Mouse (Mus musculus) C2C12 (cell line): ENCODE measurements around the gene Selenoi.

Experiments used
- CEBPB ChIP-seq: IDR thresholded peaks from one replicate; pipeline ENCODE4 v1.6.1; 2011; ENCODE audit warnings: low read depth, mild to moderate bottlenecking, control low read depth, moderate library complexity
- CTCF ChIP-seq: IDR thresholded peaks from one replicate; pipeline ENCODE4 v1.5.1; 2011; ENCODE audit not compliant: control insufficient read depth, insufficient read depth, insufficient read length
- FOSL1 ChIP-seq: IDR thresholded peaks from one replicate; pipeline ENCODE4 v1.8.0; 2011; ENCODE audit warnings: mild to moderate bottlenecking, low read length; ENCODE audit not compliant: poor library complexity, insufficient read depth, severe bottlenecking
- MAX ChIP-seq: IDR thresholded peaks from one replicate; pipeline ENCODE4 v1.6.1; 2011; ENCODE audit warnings: mild to moderate bottlenecking, control low read depth
- MYOD1 ChIP-seq: IDR thresholded peaks from one replicate; pipeline ENCODE4 v1.6.1; 2011; ENCODE audit warnings: low read depth; ENCODE audit not compliant: control insufficient read depth, insufficient read length
- USF1 ChIP-seq: IDR thresholded peaks from one replicate; pipeline ENCODE4 v1.6.1; 2011; ENCODE audit warnings: low read depth, mild to moderate bottlenecking, control low read depth, moderate library complexity

DNA sequence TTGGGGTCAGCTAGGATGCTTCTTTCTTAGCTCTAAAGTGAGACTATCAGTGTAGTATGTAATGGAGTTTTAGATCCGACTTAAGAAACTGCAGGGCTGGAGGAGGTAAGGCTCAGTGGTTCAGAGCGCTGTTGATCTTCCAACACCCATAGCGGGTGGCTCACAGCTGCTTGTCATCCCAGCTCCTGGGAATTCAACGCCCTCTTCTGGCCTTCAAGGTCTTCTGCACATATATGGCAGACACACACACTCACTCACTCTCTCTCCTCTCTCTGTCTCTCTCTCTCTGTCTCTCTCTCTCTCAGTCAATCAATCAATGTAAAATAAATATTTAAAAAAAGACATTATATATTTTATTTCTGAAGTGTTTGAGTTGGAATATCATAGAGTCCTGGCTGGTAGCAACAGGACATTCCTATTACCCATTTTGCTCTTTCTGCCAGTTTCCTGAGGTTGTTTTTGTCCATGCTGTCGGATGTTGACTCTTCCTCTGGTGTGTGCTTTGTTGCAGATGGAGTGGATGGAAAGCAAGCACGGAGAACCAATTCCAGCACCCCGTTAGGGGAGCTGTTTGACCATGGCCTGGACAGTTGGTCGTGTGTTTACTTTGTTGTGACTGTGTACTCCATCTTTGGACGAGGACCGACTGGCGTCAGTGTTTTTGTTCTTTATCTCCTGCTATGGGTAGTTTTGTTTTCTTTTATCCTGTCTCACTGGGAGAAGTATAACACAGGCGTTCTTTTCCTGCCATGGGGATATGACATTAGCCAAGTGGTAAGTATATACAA is 23.4 kb downstream of the Selenoi start:
- no peak for TF ChIP-seq MYOD1
- no peak for TF ChIP-seq CEBPB
- no peak for TF ChIP-seq CTCF
- TF ChIP-seq MAX: no peak
- no peak for TF ChIP-seq USF1
- no peak for TF ChIP-seq FOSL1
